Mouse (Mus musculus): Measurements from ENCODE around the gene Mitf.

Gene Mitf

GRCm38 (mm10) chr6:97806781-97807743 lies at the start of gene Mitf:
Gene Mitf (plus strand): TSS chr6:97807052.
- peak; percentile 94 for DNase-seq (ENCODE audit: low spot score)

GRCm38 (mm10) chr6:97757361-97757760 lies 49.5 kb upstream of the Mitf start:
- DNase-seq (ENCODE audit: low spot score), result no peak

- DNase-seq (ENCODE audit: low spot score), result peak; percentile 31
These were observed 48.0 kb upstream of the Mitf start for GRCm38 (mm10) chr6:97758884-97759283.

DNA sequence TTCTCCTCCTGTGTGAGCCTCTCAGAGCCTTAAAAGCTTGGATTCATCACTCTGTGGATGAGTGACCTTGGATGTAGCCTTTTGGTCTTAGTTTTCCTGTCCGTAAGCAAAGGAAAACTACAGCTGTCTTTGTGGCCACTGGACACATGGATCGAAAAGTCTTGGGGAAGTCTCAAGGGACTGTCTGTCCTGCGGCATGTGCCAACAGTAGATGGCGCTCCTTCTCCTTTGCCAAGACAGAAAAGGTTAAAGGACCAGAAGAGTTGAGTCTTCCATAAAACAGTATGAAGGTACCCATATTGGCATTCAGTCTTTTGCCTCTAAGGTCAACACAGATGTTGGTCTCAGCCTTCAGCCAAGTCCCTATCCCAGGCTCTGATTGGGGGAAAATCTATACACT lies 47.6 kb upstream of the Mitf start:
- peak; percentile 90 for DNase-seq (ENCODE audit: low spot score)

- peak; percentile 49 for DNase-seq (ENCODE audit: low spot score)
These were observed 45.5 kb upstream of the Mitf start for GRCm38 (mm10) chr6:97761326-97761725.

- DNase-seq (ENCODE audit: low spot score), result no peak
These were observed 42.9 kb upstream of the Mitf start for GRCm38 (mm10) chr6:97763970-97764369.

DNA sequence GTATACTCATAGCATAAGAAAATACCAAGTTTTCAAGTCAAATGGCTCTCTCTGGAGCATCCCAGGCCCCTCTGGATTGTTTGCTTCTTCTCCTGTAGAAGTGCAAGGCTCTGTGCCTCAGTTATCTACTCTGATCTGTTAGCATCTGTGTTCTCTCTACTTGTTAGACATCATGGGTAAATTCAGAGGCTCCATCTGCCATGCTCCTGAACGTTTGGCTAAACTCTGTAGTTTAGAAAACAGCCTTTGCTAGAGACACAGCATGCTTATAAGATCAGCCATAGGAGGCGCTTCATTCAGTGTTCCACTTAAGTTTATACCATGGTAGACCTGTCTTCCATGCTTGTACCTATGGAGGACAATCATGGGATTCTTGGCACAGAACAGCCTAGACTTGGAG lies 39.0 kb upstream of the Mitf start:
- DNase-seq (ENCODE audit: low spot score), result no peak

GRCm38 (mm10) chr6:97769549-97769948 lies 37.3 kb upstream of the Mitf start:
- DNase-seq (ENCODE audit: low spot score), result no peak

GRCm38 (mm10) chr6:97781316-97781715 lies 25.5 kb upstream of the Mitf start:
- DNase-seq (ENCODE audit: low spot score), result no peak

DNA sequence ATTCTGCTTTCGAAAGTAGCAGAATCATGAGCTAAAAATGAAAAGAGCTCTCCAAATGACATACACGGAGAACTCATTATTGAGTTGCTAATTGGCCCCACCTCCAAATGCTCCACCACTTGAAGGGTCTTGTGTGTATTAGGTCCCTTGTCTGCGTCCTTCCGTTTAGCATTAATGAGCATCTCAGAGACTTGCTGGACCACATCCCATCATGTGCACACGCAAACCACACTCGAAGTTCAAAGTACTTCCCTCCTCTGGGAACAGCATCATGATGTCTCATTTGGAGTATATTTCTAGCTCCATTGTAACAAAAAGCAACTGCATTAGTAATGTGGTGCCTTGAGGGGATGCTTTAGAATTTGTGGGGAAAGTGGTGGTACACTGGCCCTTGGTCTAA lies 24.6 kb upstream of the Mitf start:
- no peak for DNase-seq (ENCODE audit: low spot score)

GRCm38 (mm10) chr6:97786871-97787270 lies 20.0 kb upstream of the Mitf start:
- DNase-seq (ENCODE audit: low spot score), result no peak

- no peak for DNase-seq (ENCODE audit: low spot score)
These were observed 18.4 kb upstream of the Mitf start for GRCm38 (mm10) chr6:97788361-97788974.

GRCm38 (mm10) chr6:97789700-97790099 lies 17.2 kb upstream of the Mitf start:
- DNase-seq (ENCODE audit: low spot score), result no peak

DNA sequence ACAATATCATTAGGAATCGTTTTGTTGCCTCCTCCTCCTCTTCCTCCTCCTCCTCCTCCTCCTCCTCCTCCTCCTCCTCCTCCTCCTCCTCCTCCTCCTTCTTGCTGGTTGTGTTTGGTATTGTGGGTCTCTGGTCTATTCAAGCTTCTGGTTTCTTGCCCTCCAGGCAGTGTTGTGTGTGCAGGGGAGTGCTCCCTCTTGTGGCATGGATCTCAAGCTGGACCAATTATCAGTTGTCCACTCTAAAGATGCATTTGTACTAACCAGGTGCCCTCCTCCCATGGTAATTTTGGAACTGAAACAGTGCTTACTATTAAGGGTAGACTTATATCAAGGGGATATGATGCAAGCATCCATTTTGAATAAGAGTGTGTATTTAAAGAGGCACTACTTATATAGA lies 14.7 kb upstream of the Mitf start:
- peak; percentile 17 for DNase-seq (ENCODE audit: low spot score)

- no peak for DNase-seq (ENCODE audit: low spot score)
These were observed 11.7 kb upstream of the Mitf start for GRCm38 (mm10) chr6:97795175-97795574.

GRCm38 (mm10) chr6:97800615-97801014 lies 6.2 kb upstream of the Mitf start:
- DNase-seq (ENCODE audit: low spot score), result no peak

DNA sequence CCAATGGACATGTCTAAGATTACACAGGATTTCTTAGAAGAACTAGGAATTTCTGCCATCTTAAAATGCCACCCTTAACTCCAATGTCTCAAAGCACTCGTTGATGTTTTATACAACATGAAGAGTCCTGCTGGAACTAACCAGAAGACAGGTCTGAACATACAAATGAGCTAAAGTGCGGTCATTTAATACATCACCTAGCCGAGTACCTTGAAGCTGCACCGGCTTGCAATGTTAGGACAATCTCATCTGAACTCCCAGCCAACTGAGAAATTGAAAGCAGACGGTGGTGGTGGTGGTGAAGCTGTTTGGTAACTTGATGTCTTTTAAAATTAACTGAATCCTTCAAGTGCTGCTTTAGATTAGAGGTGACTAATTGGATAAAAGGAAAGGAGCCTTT lies 801 bp upstream of the Mitf start:
- no peak for DNase-seq (ENCODE audit: low spot score)

DNA sequence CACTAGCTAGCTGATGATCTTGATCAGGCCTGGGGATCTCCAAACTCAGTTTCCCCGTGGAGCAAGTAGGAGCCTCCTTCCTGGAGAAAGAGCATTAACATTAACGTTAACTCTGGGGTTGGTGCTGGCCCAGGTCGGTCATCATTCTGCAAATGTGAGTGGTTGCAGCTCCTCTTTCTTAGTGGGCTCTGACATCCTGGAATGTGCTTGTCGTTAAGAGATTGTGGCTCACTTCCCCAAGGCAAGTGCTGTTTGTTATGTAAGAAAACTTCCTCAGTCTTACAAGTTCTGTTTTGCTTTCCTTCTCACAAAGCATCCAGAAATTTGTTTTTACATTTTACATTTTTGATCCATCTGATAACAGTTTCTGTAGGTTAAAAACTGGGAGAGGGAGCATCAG lies 7.3 kb downstream of the Mitf start:
- DNase-seq (ENCODE audit: low spot score), result no peak

DNA sequence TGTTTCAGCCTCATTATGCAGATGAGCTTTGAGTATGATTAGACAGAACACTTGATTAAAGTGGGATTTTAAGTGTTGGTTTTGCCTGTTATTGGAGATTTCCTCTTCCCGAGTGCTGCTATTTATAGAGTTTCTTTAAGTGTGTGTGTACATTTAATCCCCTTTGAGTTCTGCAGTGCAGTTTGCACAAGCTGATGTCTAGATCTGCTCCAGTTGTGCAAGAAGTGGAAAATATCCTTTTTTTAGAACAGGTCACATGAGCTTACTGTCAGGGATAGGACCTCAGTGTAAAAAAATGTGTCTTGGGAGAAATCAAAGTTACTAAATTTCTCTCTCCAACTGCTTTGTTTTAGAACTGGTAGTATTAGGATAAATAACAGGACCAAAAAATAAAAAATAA lies 8.9 kb downstream of the Mitf start:
- DNase-seq (ENCODE audit: low spot score), result no peak

DNA sequence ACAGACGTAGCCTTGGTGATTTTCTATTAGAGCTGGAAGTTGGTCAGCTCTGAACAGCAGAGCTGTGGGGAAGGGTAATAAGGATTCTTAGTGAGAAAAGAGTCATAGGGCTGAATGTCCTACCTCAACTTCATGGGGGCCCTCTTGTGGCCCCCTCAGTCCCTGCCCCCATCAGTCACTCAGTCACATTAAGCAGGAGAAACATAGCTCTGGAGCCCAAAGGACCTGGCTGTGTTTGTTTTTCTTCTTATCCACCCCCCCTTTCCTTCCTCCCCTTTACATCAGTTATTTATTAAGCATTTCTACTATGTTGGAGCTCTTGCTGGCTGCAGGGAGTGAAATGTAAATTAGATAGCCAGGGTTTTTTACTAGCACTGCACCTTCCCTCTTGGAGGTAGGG lies 10.0 kb downstream of the Mitf start:
- no peak for DNase-seq (ENCODE audit: low spot score)

DNA sequence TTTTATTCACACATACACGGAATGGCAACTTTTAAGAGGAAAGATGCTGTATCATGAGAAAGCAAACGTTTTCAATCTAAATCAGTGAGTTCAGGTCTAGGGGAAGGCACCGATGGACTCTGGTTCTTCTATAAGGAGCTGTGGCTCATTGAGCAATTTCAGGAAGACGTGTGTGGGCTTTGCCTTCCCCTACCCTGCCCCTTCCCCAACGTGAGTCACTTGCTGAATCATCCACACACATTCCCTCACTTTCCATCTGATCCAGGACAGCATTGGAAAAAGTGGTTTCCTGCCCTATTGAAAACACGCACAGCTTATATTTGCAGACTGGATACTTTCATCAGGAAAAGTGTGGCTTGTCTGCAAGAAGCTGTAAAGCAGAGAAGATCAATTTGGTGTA lies 11.3 kb downstream of the Mitf start:
- no peak for DNase-seq (ENCODE audit: low spot score)

DNA sequence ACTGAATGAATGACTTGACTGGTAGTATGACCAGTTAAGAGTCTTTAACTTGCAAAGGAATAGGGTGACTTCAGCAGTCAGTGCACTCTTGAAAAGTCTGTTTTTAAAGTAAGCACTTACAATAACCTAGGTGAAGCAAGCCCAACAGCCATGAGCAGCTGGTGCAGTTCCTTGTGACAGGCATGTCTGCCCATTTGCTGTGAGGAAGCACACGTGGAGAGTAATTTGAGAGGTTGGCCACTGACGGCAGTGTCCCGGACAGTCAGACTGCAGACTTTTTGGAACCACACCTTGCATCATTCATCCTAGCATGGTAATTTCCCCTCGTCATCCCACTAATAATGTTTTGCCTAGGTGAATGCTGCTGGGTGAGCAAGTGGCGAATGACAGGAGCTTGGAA lies 12.1 kb downstream of the Mitf start:
- peak; percentile 10 for DNase-seq (ENCODE audit: low spot score)

- no peak for DNase-seq (ENCODE audit: low spot score)
These were observed 13.7 kb downstream of the Mitf start for GRCm38 (mm10) chr6:97820505-97820904.

DNA sequence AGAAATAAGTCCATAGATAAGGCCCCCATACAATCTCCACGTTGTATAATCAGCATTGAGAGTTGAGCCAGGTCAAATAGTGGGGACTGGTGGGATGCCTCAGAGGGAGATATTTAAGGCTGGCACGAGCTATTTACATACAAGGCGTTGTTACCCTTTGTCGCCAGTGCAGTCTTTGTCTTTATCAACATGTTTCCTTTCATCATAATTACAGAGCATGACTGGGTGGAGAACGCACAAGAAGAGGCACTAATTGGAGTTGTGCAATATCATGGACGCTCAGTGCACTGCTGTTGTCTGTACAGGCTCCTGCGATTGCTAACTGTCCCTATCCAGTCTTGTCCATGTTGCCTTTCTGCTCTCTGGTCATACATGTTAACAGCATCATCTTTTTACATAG lies 15.0 kb downstream of the Mitf start:
- no peak for DNase-seq (ENCODE audit: low spot score)

All from embryo, embryonic 10 days (tissue).